In genomic region chr14:97544307-97544706, GRCm38 (mm10) we compare ENCODE assay signal across 19 mouse cellular contexts.
A peak's percentile ranks its signal among the peaks of the same experiment; 100 is the strongest.
DNase-seq lines count a peak whose midpoint lies in the region; ATAC-seq lines count a peak whose summit lies in the region.
"Had no signal": no experiment of that assay in that cellular context is flagged by ENCODE, and none has a peak within 500 bp of the region (broad histone marks: within the 10 kb centered on the region; RNA-seq: fewer than 3 reads in every experiment).

No protein-coding gene starts in this region.

- no peaks in the 10 kb centered on the region for H3K9me3 ChIP-seq in lung, embryonic 15.5 days
- H3K9me3 ChIP-seq in embryonic facial prominence, embryonic 14.5 days (ENCODE audit: control insufficient read depth, low read length) = no peaks in the 10 kb centered on the region
- H3K9me3 ChIP-seq in intestine, embryonic 16.5 days (ENCODE audit: control insufficient read depth, low read length) = no peaks in the 10 kb centered on the region
- H3K9me3 ChIP-seq in midbrain, embryonic 16.5 days (replicated peaks; ENCODE audit: control insufficient read depth, low read length, poor library complexity, severe bottlenecking) = no peaks in the 10 kb centered on the region
- H3K9me3 ChIP-seq: forebrain, embryonic 13.5 days; hindbrain, embryonic 15.5 days; limb, embryonic 12.5 days; midbrain, embryonic 13.5 days; neural tube, embryonic 15.5 days had no signal

- intact Hi-C loops in left cerebral cortex, postnatal 10 days (cut with DNase I) = no loop called here

- ATAC-seq in lung, embryonic 15.5 days (ENCODE audit: borderline replicate concordance, extremely low read depth, low FRiP score, low TSS enrichment) = peak; percentile 72; the same call in 1 of the 2 replicates
- ATAC-seq in embryonic facial prominence, embryonic 14.5 days (ENCODE audit: low read depth) = peak; percentile 70; the same call in 1 of the 2 replicates
- peak; percentile 86 for ATAC-seq in intestine, embryonic 16.5 days
- no peak for ATAC-seq in midbrain, embryonic 16.5 days
- ATAC-seq: forebrain, embryonic 13.5 days; midbrain, embryonic 13.5 days had no signal

- no peak overlapping the region for H3K4me3 ChIP-seq in lung, embryonic 15.5 days
- no peak overlapping the region for H3K4me3 ChIP-seq in embryonic facial prominence, embryonic 14.5 days (ENCODE audit: low read depth, low read length)
- H3K4me3 ChIP-seq in intestine, embryonic 16.5 days (ENCODE audit: low read length) = no peak overlapping the region
- no peak overlapping the region for H3K4me3 ChIP-seq in midbrain, embryonic 16.5 days (ENCODE audit: low read depth, low read length)
- H3K4me3 ChIP-seq: forebrain, embryonic 13.5 days; hindbrain, embryonic 15.5 days; limb, embryonic 12.5 days; midbrain, embryonic 13.5 days; myocyte; neural tube, embryonic 15.5 days had no signal

- WGBS in lung, embryonic 15.5 days = 58% methylated on average over 6 of the region's 6 CpGs
- 55% methylated on average over 6 of the region's 6 CpGs for WGBS in embryonic facial prominence, embryonic 14.5 days
- 55% methylated on average over 6 of the region's 6 CpGs for whole genome bisulfite sequencing in intestine, embryonic 16.5 days
- WGBS in midbrain, embryonic 16.5 days = 71% methylated on average over 6 of the region's 6 CpGs

- no peaks in the 10 kb centered on the region for H3K36me3 ChIP-seq in lung, embryonic 15.5 days
- H3K36me3 ChIP-seq in embryonic facial prominence, embryonic 14.5 days (ENCODE audit: control insufficient read depth, insufficient read depth, low read length) = no peaks in the 10 kb centered on the region
- no peaks in the 10 kb centered on the region for H3K36me3 ChIP-seq in intestine, embryonic 16.5 days (ENCODE audit: control insufficient read depth, insufficient read depth, low read length)
- no peaks in the 10 kb centered on the region for H3K36me3 ChIP-seq in midbrain, embryonic 16.5 days (ENCODE audit: control insufficient read depth, insufficient read depth, low read length)
- H3K36me3 ChIP-seq: hindbrain, embryonic 15.5 days; limb, embryonic 12.5 days; midbrain, embryonic 13.5 days; neural tube, embryonic 15.5 days had no signal

- H3K4me2 ChIP-seq in lung, embryonic 15.5 days = no peak overlapping the region
- no peak overlapping the region for H3K4me2 ChIP-seq in embryonic facial prominence, embryonic 14.5 days (ENCODE audit: low read depth, low read length)
- H3K4me2 ChIP-seq in intestine, embryonic 16.5 days (ENCODE audit: low read depth, low read length) = no peak overlapping the region
- H3K4me2 ChIP-seq in midbrain, embryonic 16.5 days (ENCODE audit: low read length) = no peak overlapping the region
- H3K4me2 ChIP-seq: forebrain, embryonic 13.5 days; heart, embryonic 11.5 days; hindbrain, embryonic 15.5 days; limb, embryonic 12.5 days; midbrain, embryonic 13.5 days; neural tube, embryonic 15.5 days had no signal

- no peak overlapping the region for H3K27ac ChIP-seq in lung, embryonic 15.5 days
- no peak overlapping the region for H3K27ac ChIP-seq in embryonic facial prominence, embryonic 14.5 days (replicated peaks; ENCODE audit: low read depth, low read length)
- no peak overlapping the region for H3K27ac ChIP-seq in intestine, embryonic 16.5 days (ENCODE audit: low read length)
- H3K27ac ChIP-seq in midbrain, embryonic 16.5 days (ENCODE audit: low read length) = no peak overlapping the region
- H3K27ac ChIP-seq: forebrain, embryonic 13.5 days; hindbrain, embryonic 15.5 days; limb, embryonic 12.5 days; liver, embryonic 14.5 days; midbrain, embryonic 13.5 days; neural tube, embryonic 15.5 days had no signal

- DNase-seq in lung, postnatal 14 days = no peak
- DNase-seq in embryonic facial prominence, embryonic 14.5 days (ENCODE audit: low spot score) = peak; percentile 32
- DNase-seq in kidney, postnatal 4 days = peak; percentile 17 to 19
- DNase-seq in left cerebral cortex, postnatal 10 days (ENCODE audit: extremely low spot score in 1 of 2, low spot score in 2 of 2) = no peak
- DNase-seq in layer of hippocampus, postnatal 14 days (ENCODE audit: low spot score in 2 of 2) = no peak
- DNase-seq: cerebellum, adult 8-10 months; gastrocnemius, postnatal 36 days; heart, postnatal 14 days had no signal

- H3K27me3 ChIP-seq in lung, embryonic 15.5 days = no peaks in the 10 kb centered on the region
- no peaks in the 10 kb centered on the region for H3K27me3 ChIP-seq in embryonic facial prominence, embryonic 14.5 days (replicated peaks; ENCODE audit: control insufficient read depth, insufficient read depth, low read length)
- H3K27me3 ChIP-seq in intestine, embryonic 16.5 days (replicated peaks; ENCODE audit: control insufficient read depth, insufficient read depth, low read length) = no peaks in the 10 kb centered on the region
- no peaks in the 10 kb centered on the region for H3K27me3 ChIP-seq in midbrain, embryonic 16.5 days (ENCODE audit: control insufficient read depth, insufficient read depth, low read depth, low read length)
- H3K27me3 ChIP-seq: forebrain, embryonic 13.5 days; hindbrain, embryonic 15.5 days; limb, embryonic 12.5 days; midbrain, embryonic 13.5 days; neural tube, embryonic 15.5 days had no signal

- no peak overlapping the region for H3K9ac ChIP-seq in lung, embryonic 15.5 days
- no peak overlapping the region for H3K9ac ChIP-seq in embryonic facial prominence, embryonic 14.5 days (ENCODE audit: low read depth, low read length)
- no peak overlapping the region for H3K9ac ChIP-seq in intestine, embryonic 16.5 days (ENCODE audit: low read depth, low read length)
- H3K9ac ChIP-seq in midbrain, embryonic 16.5 days (ENCODE audit: low read depth, low read length) = no peak overlapping the region
- H3K9ac ChIP-seq: forebrain, embryonic 13.5 days; hindbrain, embryonic 15.5 days; limb, embryonic 12.5 days; liver, embryonic 14.5 days; midbrain, embryonic 13.5 days; neural tube, embryonic 15.5 days had no signal

- no peaks in the 10 kb centered on the region for H3K4me1 ChIP-seq in lung, embryonic 15.5 days
- no peaks in the 10 kb centered on the region for H3K4me1 ChIP-seq in embryonic facial prominence, embryonic 14.5 days (ENCODE audit: control insufficient read depth, insufficient read depth, low read length)
- H3K4me1 ChIP-seq in intestine, embryonic 16.5 days (ENCODE audit: control insufficient read depth, insufficient read depth, low read length) = no peaks in the 10 kb centered on the region
- H3K4me1 ChIP-seq in midbrain, embryonic 16.5 days (ENCODE audit: control insufficient read depth, insufficient read depth, low read length) = no peaks in the 10 kb centered on the region
- H3K4me1 ChIP-seq: forebrain, embryonic 13.5 days; hindbrain, embryonic 15.5 days; limb, embryonic 12.5 days; midbrain, embryonic 13.5 days; neural tube, embryonic 15.5 days had no signal

Comparison
In these comparisons a context has a peak if more than half of its experiments do, and no peak if none do; other contexts are left out.
1. DNase-seq: peak in embryonic facial prominence, embryonic 14.5 days (single experiment) and kidney, postnatal 4 days (2 of 2); none in lung, postnatal 14 days (single experiment), left cerebral cortex, postnatal 10 days (0 of 2) and layer of hippocampus, postnatal 14 days (0 of 2).